Mouse (Mus musculus) heart, embryonic 11.5 days (tissue): ENCODE measurements around the gene Dbn1. TPM values are rescaled to one million over a fixed set of nuclear protein-coding genes. Genes with fewer than 3 reads are reported as not detected.
A peak's percentile ranks its signal among the peaks of the same experiment; 100 is the strongest.

Experiments used
- ATAC-seq: fragments of 200-750 bp; cut with Nextera tagmentation; replicated peaks from 2 replicates; pipeline ENCODE4 v1.8.0; 2017; ENCODE audit warnings: moderate library complexity; ENCODE audit not compliant: insufficient number of reproducible peaks, low FRiP score, low TSS enrichment
- H3K27ac ChIP-seq: fragments of 300-500 bp; sonication (generic); 2 replicates; pipeline ENCODE4 v1.5.1; 2014; ENCODE audit warnings: mild to moderate bottlenecking, low read depth, low read length
- H3K27me3 ChIP-seq: fragments of 300-500 bp; sonication (generic); 2 replicates; pipeline ENCODE4 v1.6.1; 2014; ENCODE audit warnings: mild to moderate bottlenecking, low read length, mixed read lengths; ENCODE audit not compliant: control insufficient read depth, insufficient read depth
- H3K36me3 ChIP-seq: fragments of 300-500 bp; sonication (generic); 2 replicates; pipeline ENCODE4 v1.6.1; 2014; ENCODE audit warnings: mild to moderate bottlenecking, low read length, moderate library complexity, mixed read lengths; ENCODE audit not compliant: control insufficient read depth, insufficient read depth
- H3K4me1 ChIP-seq: fragments of 300-500 bp; sonication (generic); 2 replicates; pipeline ENCODE4 v1.6.1; 2014; ENCODE audit warnings: low read length; ENCODE audit not compliant: control insufficient read depth, insufficient read depth
- H3K4me2 ChIP-seq: fragments of 300-500 bp; sonication (generic); 2 replicates; pipeline ENCODE4 v1.6.1; 2014; ENCODE audit warnings: mild to moderate bottlenecking, moderate library complexity
- H3K4me3 ChIP-seq: fragments of 300-500 bp; sonication (generic); 2 replicates; pipeline ENCODE4 v1.5.1; 2014; ENCODE audit warnings: low read depth, low read length
- H3K9ac ChIP-seq: fragments of 300-500 bp; sonication (generic); 2 replicates; pipeline ENCODE4 v1.6.1; 2014; ENCODE audit warnings: mild to moderate bottlenecking, low read depth, low read length, moderate library complexity
- H3K9me3 ChIP-seq: fragments of 300-500 bp; sonication (generic); replicated peaks from 2 replicates; pipeline ENCODE4 v1.6.1; 2016; ENCODE audit warnings: low read length; ENCODE audit not compliant: control insufficient read depth
- WGBS: fragments of 180-500 bp; shearing (Covaris S2); extraction: QIAGEN DNeasy Blood & Tissue Kit; methylation state at CpG from one replicate; pipeline ENCODE4 v1.1.7; 2014; ENCODE audit not compliant: insufficient replicate concordance; 5-methylcytosine and 5-hydroxymethylcytosine counted together
- polyA plus RNA-seq: library from polyadenylated mRNA; unstranded; fragments of >200 nt; fragmentation: Nextera tagmentation; extraction: Ambion mirVana; gene quantifications from 2 replicates; pipeline ENCODE4 v1.2.1, GENCODE M21; 2014

The Dbn1 gene
- polyA plus RNA-seq, 1 experiment from 2014 or later = 64.1 TPM

DNA sequence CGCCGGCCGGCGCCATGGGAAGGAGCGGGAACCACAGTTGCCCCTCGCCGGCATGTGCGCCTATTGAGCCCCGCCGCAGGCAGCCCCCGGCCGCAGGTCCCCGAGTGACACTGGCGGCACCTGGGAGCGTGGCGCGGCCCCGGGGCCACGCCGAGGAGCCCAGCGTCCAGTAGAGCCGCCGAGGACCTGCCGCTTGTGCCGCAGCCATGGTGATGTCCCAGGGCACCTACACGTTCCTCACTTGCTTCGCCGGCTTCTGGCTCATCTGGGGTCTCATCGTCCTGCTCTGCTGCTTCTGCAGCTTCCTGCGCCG, 16.1 kb downstream of the Dbn1 start:
- no peak overlapping the region for H3K27ac ChIP-seq
- H3K9ac ChIP-seq = peak overlapping the region; percentile 70
- H3K4me1 ChIP-seq = peaks cover 6% of the 10 kb centered on the region; the same call in 1 of the 2 replicates
- peaks cover 49% of the 10 kb centered on the region for H3K27me3 ChIP-seq
- H3K36me3 ChIP-seq = peaks cover 14% of the 10 kb centered on the region; the same call in 1 of the 2 replicates
- no peaks in the 10 kb centered on the region for H3K9me3 ChIP-seq
- 0% methylated on average over 31 of the region's 31 CpGs for WGBS
- peak overlapping the region; percentile 66 for H3K4me3 ChIP-seq
- H3K4me2 ChIP-seq = peak overlapping the region; percentile 99
- no peak for ATAC-seq

- Histone ChIP-seq H3K36me3 (peaks cover 14% of the 10 kb centered on the region; the same call in 1 of the 2 replicates), H3K4me3 (peak overlapping the region; percentile 66), H3K27me3 (peaks cover 50% of the 10 kb centered on the region), H3K9me3 (no peaks in the 10 kb centered on the region), H3K27ac (no peak overlapping the region), H3K4me1 (peaks cover 6% of the 10 kb centered on the region; the same call in 1 of the 2 replicates), H3K4me2 (peak overlapping the region; percentile 99), H3K9ac (peak overlapping the region; percentile 70)
- 1% methylated on average over 54 of the region's 54 CpGs for WGBS
- ATAC-seq = peak; percentile 42
These were observed 16.6 kb downstream of the Dbn1 start for GRCm38 (mm10) chr13:55471156-55471818.

- ATAC-seq = no peak
- H3K4me2 ChIP-seq = no peak overlapping the region; the same call in 1 of the 2 replicates
- WGBS = 72% methylated on average over 9 of the region's 9 CpGs
- peaks cover 5% of the 10 kb centered on the region; the same call in 1 of the 2 replicates for H3K36me3 ChIP-seq
- H3K27me3 ChIP-seq = peaks cover 58% of the 10 kb centered on the region
- H3K4me1 ChIP-seq = peaks cover 6% of the 10 kb centered on the region; the same call in 1 of the 2 replicates
- H3K4me3 ChIP-seq = no peak overlapping the region
- no peak overlapping the region for H3K27ac ChIP-seq
- no peak overlapping the region for H3K9ac ChIP-seq
- no peaks in the 10 kb centered on the region for H3K9me3 ChIP-seq
These were observed 17.5 kb downstream of the Dbn1 start for GRCm38 (mm10) chr13:55470372-55470771.

DNA sequence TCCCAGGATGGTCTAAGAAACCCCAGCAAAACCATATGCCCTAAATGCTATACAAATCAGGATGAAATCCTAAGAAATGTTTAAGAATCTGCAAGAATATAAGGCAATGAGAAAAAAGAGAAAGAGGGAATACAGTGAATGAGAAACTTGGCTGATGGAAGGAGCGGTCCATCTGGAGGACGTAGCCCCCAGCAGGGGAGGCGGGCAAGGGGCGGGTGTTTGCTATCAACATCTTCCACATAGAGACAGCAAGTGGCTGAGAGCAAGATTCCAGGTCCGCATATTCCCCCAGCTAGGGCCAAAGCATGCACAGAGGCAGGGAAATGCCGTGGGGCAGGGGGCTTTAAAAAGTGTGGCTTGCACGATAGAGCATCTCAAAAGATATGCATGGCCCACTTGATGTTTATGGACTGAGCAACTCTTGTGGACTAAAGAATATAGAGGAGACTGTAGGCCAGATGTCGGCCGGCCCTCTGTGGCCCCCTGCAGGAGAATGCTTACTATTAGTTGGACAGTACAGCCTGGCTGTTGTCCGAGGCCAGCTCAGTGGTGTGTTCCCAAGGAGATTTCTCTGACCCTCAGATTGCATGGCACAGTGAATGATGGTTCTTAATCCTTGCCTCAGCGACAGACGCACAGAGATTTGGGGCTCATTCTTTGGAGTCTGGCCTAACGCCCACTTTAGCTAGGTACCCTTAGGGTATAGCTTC, 18.9 kb downstream of the Dbn1 start:
- H3K4me2 ChIP-seq = no peak overlapping the region
- no peaks in the 10 kb centered on the region for H3K36me3 ChIP-seq
- no peak overlapping the region for H3K9ac ChIP-seq
- ATAC-seq = no peak
- peaks cover 12% of the 10 kb centered on the region; the same call in 1 of the 2 replicates for H3K4me1 ChIP-seq
- H3K27me3 ChIP-seq = peaks cover 58% of the 10 kb centered on the region
- H3K27ac ChIP-seq = no peak overlapping the region
- H3K9me3 ChIP-seq = no peaks in the 10 kb centered on the region
- 41% methylated on average over 13 of the region's 13 CpGs for WGBS
- H3K4me3 ChIP-seq = no peak overlapping the region

GRCm38 (mm10) chr13:55465830-55466440, 22.0 kb downstream of the Dbn1 start:
- 64% methylated on average over 5 of the region's 5 CpGs for WGBS
- no peak for ATAC-seq
- no peak overlapping the region for H3K4me2 ChIP-seq
- no peak overlapping the region for H3K4me3 ChIP-seq
- H3K4me1 ChIP-seq = peaks cover 9% of the 10 kb centered on the region; the same call in 1 of the 2 replicates
- H3K27me3 ChIP-seq = peaks cover 45% of the 10 kb centered on the region
- no peaks in the 10 kb centered on the region for H3K9me3 ChIP-seq
- no peak overlapping the region for H3K27ac ChIP-seq
- H3K9ac ChIP-seq = no peak overlapping the region
- H3K36me3 ChIP-seq = no peaks in the 10 kb centered on the region

- Histone ChIP-seq H3K36me3 (no peaks in the 10 kb centered on the region; the same call in 1 of the 2 replicates), H3K4me2 (peak overlapping the region; percentile 91), H3K9me3 (no peaks in the 10 kb centered on the region), H3K27ac (no peak overlapping the region), H3K4me3 (no peak overlapping the region), H3K27me3 (peaks cover 37% of the 10 kb centered on the region), H3K9ac (no peak overlapping the region), H3K4me1 (peaks cover 9% of the 10 kb centered on the region; the same call in 1 of the 2 replicates)
- no peak for ATAC-seq
- 44% methylated on average over 3 of the region's 3 CpGs for WGBS
These were observed 22.7 kb downstream of the Dbn1 start for GRCm38 (mm10) chr13:55465184-55465583.

DNA sequence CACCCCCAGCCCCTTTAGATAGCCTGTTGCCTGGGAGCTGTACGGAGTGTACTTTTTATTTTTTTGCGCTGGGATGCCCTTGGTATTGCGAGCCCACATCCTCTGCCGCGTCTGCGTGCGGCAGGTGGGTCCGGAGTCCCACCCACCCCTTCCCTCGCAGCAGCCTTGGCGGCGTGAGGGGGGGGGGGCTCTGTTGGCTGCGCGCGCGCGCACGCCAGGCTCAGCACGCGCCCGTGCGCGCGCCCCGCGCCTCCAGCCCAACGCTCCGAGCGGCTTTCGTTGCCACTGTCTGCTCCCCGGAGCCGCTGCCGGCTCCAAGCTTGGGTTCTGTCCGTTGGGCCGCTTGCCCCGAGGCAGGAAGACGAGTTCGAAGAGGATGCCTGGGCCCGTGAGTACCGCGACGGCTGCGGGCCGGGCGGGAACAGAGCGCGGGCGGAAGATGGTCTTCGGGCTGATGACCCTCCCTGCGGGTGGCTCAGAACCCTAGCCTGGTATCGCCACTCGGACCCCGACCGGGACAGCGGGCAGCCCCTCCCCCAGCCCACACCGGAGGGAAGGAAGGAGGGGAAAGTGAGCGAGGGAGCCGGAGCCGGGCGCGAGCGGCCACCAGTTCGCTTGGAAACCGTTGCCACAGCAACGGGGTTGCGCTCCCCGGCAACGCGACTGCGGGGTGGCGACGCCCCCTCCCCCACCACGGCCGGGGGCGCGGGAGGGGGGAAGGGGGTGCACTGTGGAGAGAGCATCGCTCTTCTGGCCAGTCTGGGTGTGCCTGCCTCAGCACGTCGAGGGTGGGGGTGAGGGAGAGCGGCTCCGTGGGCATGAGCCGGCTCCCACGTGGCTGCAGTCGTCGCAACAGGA, 23.7 kb downstream of the Dbn1 start, which contains the start of gene Prr7:
Gene Prr7, plus strand, starts transcription at position 241 of the 858 bp plus-strand sequence.
- Histone ChIP-seq H3K9me3 (no peaks in the 10 kb centered on the region), H3K27me3 (peaks cover 30% of the 10 kb centered on the region), H3K36me3 (peaks cover 8% of the 10 kb centered on the region), H3K4me1 (peaks cover 9% of the 10 kb centered on the region; the same call in 1 of the 2 replicates), H3K9ac (peak within 1 kb of the TSS; percentile 81), H3K27ac (0 out of 2 replicates have a peak within 1 kb of the TSS, but pooled peaks have one; percentile 38), H3K4me2 (peak within 1 kb of the TSS; percentile 91), H3K4me3 (peak within 1 kb of the TSS; percentile 67)
- ATAC-seq = peak; percentile 32
- under 1% methylated on average over 73 of the region's 84 CpGs for WGBS
